Mouse (Mus musculus): Measurements from ENCODE around the gene Hba-a2.

GRCm38 (mm10) chr11:32267188-32267884 is 29.0 kb upstream of the Hba-a2 start, which contains the start of gene Nprl3:
- TF ChIP-seq CTCF (IDR thresholded peaks at IDR 0.05; ENCODE audit: low read depth) = no peak
- TF ChIP-seq EP300 (IDR thresholded peaks at IDR 0.05; ENCODE audit: low read depth) = no peak

Measured in heart, postnatal 0 days (tissue).